In genomic region chr12:84203170-84203777, GRCm38 (mm10) we compare ENCODE assay signal across 10 mouse cellular contexts. TPM values are rescaled to one million over a fixed set of nuclear protein-coding genes. Genes with fewer than 3 reads are reported as not detected.
A peak's percentile ranks its signal among the peaks of the same experiment; 100 is the strongest.
DNase-seq lines count a peak whose midpoint lies in the region; ATAC-seq and TF ChIP-seq lines count a peak whose summit lies in the region.
"Had no signal": no experiment of that assay in that cellular context is flagged by ENCODE, and none has a peak within 500 bp of the region (broad histone marks: within the 10 kb centered on the region; RNA-seq: fewer than 3 reads in every experiment).

No protein-coding gene starts in this region.

- no peaks in the 10 kb centered on the region for H3K36me3 ChIP-seq in kidney, embryonic 16.5 days (ENCODE audit: insufficient read depth, low read length)
- no peaks in the 10 kb centered on the region for H3K36me3 ChIP-seq in kidney, embryonic 14.5 days (ENCODE audit: control insufficient read depth, insufficient read depth, low read length)
- H3K36me3 ChIP-seq in ES-E14 (ENCODE audit: control insufficient read depth, insufficient read depth, low read length, poor library complexity, severe bottlenecking), result no peaks in the 10 kb centered on the region; the same call in 1 of the 2 replicates
- H3K36me3 ChIP-seq in erythroblast, embryonic 14.5 days (ENCODE audit: control insufficient read depth), result peaks cover 46% of the 10 kb centered on the region
- no peaks in the 10 kb centered on the region; the same call in 1 of the 2 replicates for H3K36me3 ChIP-seq in small intestine, adult 2 months (ENCODE audit: control insufficient read depth, insufficient read depth, low read length)

- no peaks in the 10 kb centered on the region for H3K27me3 ChIP-seq in kidney, embryonic 16.5 days (ENCODE audit: insufficient read depth, low read length)
- no peaks in the 10 kb centered on the region for H3K27me3 ChIP-seq in kidney, embryonic 14.5 days (ENCODE audit: control insufficient read depth, insufficient read depth, low read length)
- H3K27me3 ChIP-seq in erythroblast, embryonic 14.5 days (ENCODE audit: control insufficient read depth), result no peaks in the 10 kb centered on the region
- no peaks in the 10 kb centered on the region for H3K27me3 ChIP-seq in small intestine, adult 2 months (ENCODE audit: control insufficient read depth, insufficient read depth, low read length)
- H3K27me3 ChIP-seq: Patski had no signal

- H3K27ac ChIP-seq in kidney, embryonic 16.5 days (ENCODE audit: low read length), result peak overlapping the region; percentile 35; the same call in 1 of the 2 replicates
- no peak overlapping the region for H3K27ac ChIP-seq in kidney, embryonic 14.5 days (ENCODE audit: low read depth, low read length)
- peak overlapping the region; percentile 62 for H3K27ac ChIP-seq in ES-E14 (ENCODE audit: insufficient read depth, low read depth, low read length, poor library complexity, severe bottlenecking)
- H3K27ac ChIP-seq in small intestine, adult 2 months (ENCODE audit: insufficient read depth, low read depth, low read length), result peak overlapping the region; percentile 46
- H3K27ac ChIP-seq: heart, adult 2 months had no signal

- H3K4me2 ChIP-seq in kidney, embryonic 16.5 days (replicated peaks; ENCODE audit: low read depth, low read length), result no peak overlapping the region
- H3K4me2 ChIP-seq in kidney, embryonic 14.5 days (replicated peaks; ENCODE audit: low read depth, low read length), result no peak overlapping the region

- TF ChIP-seq CTCF in small intestine, adult 2 months (IDR thresholded peaks at IDR 0.05; ENCODE audit: extremely low read depth, insufficient read length, insufficient replicate concordance, low read depth, low read length), result no peak

- H3K9me3 ChIP-seq in kidney, embryonic 16.5 days (ENCODE audit: low read length), result no peaks in the 10 kb centered on the region
- no peaks in the 10 kb centered on the region for H3K9me3 ChIP-seq in kidney, embryonic 14.5 days (ENCODE audit: control insufficient read depth, low read length)
- H3K9me3 ChIP-seq in ES-E14 (ENCODE audit: control insufficient read depth, insufficient read depth, low read depth, low read length), result no peaks in the 10 kb centered on the region
- H3K9me3 ChIP-seq in erythroblast, embryonic 14.5 days (ENCODE audit: control insufficient read depth, low read length), result no peaks in the 10 kb centered on the region

- no peak for TF ChIP-seq POLR2A in small intestine, adult 2 months (IDR thresholded peaks at IDR 0.05; ENCODE audit: low read depth, low read length)

- in situ Hi-C loops in ES-E14 (cut with MboI; ENCODE audit: low sequenced_read_pairs in 2 of 2, unreplicated experiment in 2 of 2), result no loop called here

- no peak overlapping the region for H3K4me3 ChIP-seq in kidney, embryonic 16.5 days (ENCODE audit: low read length)
- H3K4me3 ChIP-seq in kidney, embryonic 14.5 days (ENCODE audit: low read length), result no peak overlapping the region
- H3K4me3 ChIP-seq in ES-E14 (ENCODE audit: insufficient read depth in 1 of 2, low read depth in 1 of 2, low read length in 2 of 2, poor library complexity in 1 of 2, severe bottlenecking in 1 of 2), result peak overlapping the region; percentile 4 to 24; a peak in 2 of 4 replicates
- peak overlapping the region; percentile 62 for H3K4me3 ChIP-seq in erythroblast, embryonic 14.5 days (replicated peaks)
- H3K4me3 ChIP-seq in small intestine, adult 2 months (ENCODE audit: low read depth, low read length), result no peak overlapping the region
- H3K4me3 ChIP-seq: heart, adult 2 months had no signal

- WGBS in kidney, embryonic 16.5 days, result 74% methylated on average over 7 of the region's 7 CpGs
- 76% methylated on average over 7 of the region's 7 CpGs for WGBS in kidney, embryonic 14.5 days
- 39% methylated on average over 7 of the region's 7 CpGs for WGBS in small intestine, adult 2 months

- peaks cover 44% of the 10 kb centered on the region for H3K4me1 ChIP-seq in kidney, embryonic 16.5 days (ENCODE audit: insufficient read depth, low read length)
- H3K4me1 ChIP-seq in kidney, embryonic 14.5 days (ENCODE audit: control insufficient read depth, insufficient read depth, low read length), result peaks cover 15% of the 10 kb centered on the region
- H3K4me1 ChIP-seq in ES-E14 (ENCODE audit: control insufficient read depth in 2 of 2, insufficient read depth in 2 of 2, low read length in 2 of 2, poor library complexity in 1 of 2), result peaks cover 38 to 62% of the 10 kb centered on the region in 2 experiments
- H3K4me1 ChIP-seq in erythroblast, embryonic 14.5 days (ENCODE audit: control insufficient read depth), result peaks cover 88% of the 10 kb centered on the region
- peaks cover 48% of the 10 kb centered on the region for H3K4me1 ChIP-seq in small intestine, adult 2 months (ENCODE audit: control insufficient read depth, insufficient read depth, insufficient read length, low read length)

- no peak for ATAC-seq in kidney, embryonic 16.5 days (ENCODE audit: low FRiP score, low TSS enrichment)
- ATAC-seq in kidney, embryonic 14.5 days (ENCODE audit: low FRiP score, low TSS enrichment), result no peak
- ATAC-seq: Patski had no signal

- peak; percentile 54 for DNase-seq in ES-E14 (ENCODE audit: low read depth, low spot score)
- DNase-seq in adrenal gland, adult 8-10 months, result no peak
- no peak for DNase-seq in kidney, adult 18-20 months
- DNase-seq in adrenal gland, postnatal 25 days, result no peak
- DNase-seq: heart, adult 2 months had no signal

- H3K9ac ChIP-seq in kidney, embryonic 16.5 days (replicated peaks; ENCODE audit: low read length), result no peak overlapping the region
- no peak overlapping the region for H3K9ac ChIP-seq in kidney, embryonic 14.5 days (ENCODE audit: low read depth, low read length)
- peak overlapping the region; percentile 20; the same call in 1 of the 2 replicates for H3K9ac ChIP-seq in ES-E14 (ENCODE audit: insufficient read depth, low read depth, low read length, poor library complexity, severe bottlenecking)

TF ChIP-seq in ES-E14, 5 proteins besides CTCF, POLR2A, EP300 and RAD21:
- TF ChIP-seq ZNF384 (IDR thresholded peaks at IDR 0.05; ENCODE audit: low read depth, low read length), result no peak
- no peak for TF ChIP-seq ZC3H11A (IDR thresholded peaks at IDR 0.05; ENCODE audit: borderline replicate concordance, low read depth, low read length)
- TF ChIP-seq CHD2 (IDR thresholded peaks at IDR 0.05; ENCODE audit: low read depth, low read length), result no peak
- TF ChIP-seq MAFK (IDR thresholded peaks at IDR 0.05; ENCODE audit: insufficient read depth, low read depth, low read length), result no peak
- no peak for TF ChIP-seq HCFC1 (IDR thresholded peaks at IDR 0.05; ENCODE audit: borderline replicate concordance, insufficient read depth, low read length)

RNA-seq across cellular contexts. Expression of gene Elmsan1, which starts 15.4 kb away (rescaled TPM):
- polyA plus RNA-seq in kidney, embryonic 16.5 days (2015; fragmentation: Nextera tagmentation; extraction: Ambion mirVana), result 8.6 and 9.3 TPM in 2 replicates
- 5.8 and 9.3 TPM in 2 replicates for polyA plus RNA-seq in kidney, embryonic 14.5 days (2014; fragmentation: Nextera tagmentation; extraction: Ambion mirVana)
- 9.6 and 19.3 TPM in 2 replicates for total RNA-seq in ES-E14 (2012; rRNA removed)
- 2.1 and 2.8 TPM in 2 replicates for polyA plus RNA-seq in erythroblast, embryonic 14.5 days (2012)
- 8.9 and 25.9 TPM in 2 replicates for polyA plus RNA-seq in small intestine, adult 2 months (2012; rRNA removed)
- 10 to 100 TPM; 21.2 to 31.2 (median 27.3) TPM for total RNA-seq in adrenal gland, adult 8-10 months (2022)
- 22.3 and 32.8 TPM in 2 replicates for total RNA-seq in adrenal gland, postnatal 25 days (2021)

RNA-seq across cellular contexts. Expression of gene Pnma1, which starts 55.0 kb away (rescaled TPM):
- 1.1 and 1.2 TPM in 2 replicates for polyA plus RNA-seq in kidney, embryonic 16.5 days (2015; fragmentation: Nextera tagmentation; extraction: Ambion mirVana)
- 0.24 and 0.51 TPM in 2 replicates for polyA plus RNA-seq in kidney, embryonic 14.5 days (2014; fragmentation: Nextera tagmentation; extraction: Ambion mirVana)
- total RNA-seq in ES-E14 (2012; rRNA removed), result 0.80 and 1.5 TPM in 2 replicates
- polyA plus RNA-seq in erythroblast, embryonic 14.5 days (2012), result 0.02 and 0.03 TPM in 2 replicates
- polyA plus RNA-seq in small intestine, adult 2 months (2012; rRNA removed), result 0.10 and 0.33 TPM in 2 replicates
- under 1 TPM; 0.09 to 0.56 (median 0.35) TPM for total RNA-seq in adrenal gland, adult 8-10 months (2022)
- total RNA-seq in adrenal gland, postnatal 25 days (2021), result 0.64 TPM in 1 of 2 replicates, not detected in the other

Comparison
In these comparisons a context has a peak if more than half of its experiments do, and no peak if none do; other contexts are left out.
1. H3K4me3 ChIP-seq: peak in ES-E14 (2 of 2) and erythroblast, embryonic 14.5 days (single experiment); none in kidney, embryonic 16.5 days (single experiment), kidney, embryonic 14.5 days (single experiment) and small intestine, adult 2 months (single experiment).